Mouse (Mus musculus) liver, adult 2 months (tissue): Measurements from ENCODE around the gene Trpm6. TPM values are rescaled to one million over a fixed set of nuclear protein-coding genes. Genes with fewer than 3 reads are reported as not detected.

ENCODE experiments used
- DNase-seq: peaks from one replicate; pipeline ENCODE4 v3.0.0-alpha.2; 2011; ENCODE audit warnings: low read depth, low spot score; ENCODE audit errors: extremely low read depth
- H3K27ac ChIP-seq: fragments of 200-500 bp; replicated peaks from 2 replicates; pipeline ENCODE4 v1.5.1; 2012; ENCODE audit warnings: low read depth, mild to moderate bottlenecking, control low read depth, inconsistent platforms, low read length; ENCODE audit not compliant: insufficient read depth
- H3K27me3 ChIP-seq: fragments of 200-500 bp; 2 replicates; pipeline ENCODE4 v1.6.1; 2012; ENCODE audit warnings: mild to moderate bottlenecking, moderate library complexity, low read length, inconsistent platforms; ENCODE audit not compliant: control insufficient read depth, insufficient read depth
- H3K36me3 ChIP-seq: fragments of 200-500 bp; 2 replicates; pipeline ENCODE4 v1.6.1; 2012; ENCODE audit warnings: low read length, inconsistent platforms; ENCODE audit not compliant: control insufficient read depth, insufficient read depth
- H3K4me1 ChIP-seq: fragments of 200-500 bp; 2 replicates; pipeline ENCODE4 v1.6.1; 2011; ENCODE audit warnings: low read length; ENCODE audit not compliant: control insufficient read depth, insufficient read depth
- H3K4me3 ChIP-seq: fragments of 200-500 bp; 2 replicates; pipeline ENCODE4 v1.5.1; 2011; ENCODE audit warnings: low read depth, mild to moderate bottlenecking, control low read depth, low read length, moderate library complexity; ENCODE audit not compliant: insufficient read depth
- H3K79me2 ChIP-seq: fragments of 200-500 bp; 2 replicates; pipeline ENCODE4 v1.6.1; 2012; ENCODE audit warnings: inconsistent platforms, mild to moderate bottlenecking, low read length, moderate library complexity; ENCODE audit not compliant: control insufficient read depth, insufficient read depth
- H3K9ac ChIP-seq: fragments of 200-500 bp; 2 replicates; pipeline ENCODE4 v1.6.1; 2012; ENCODE audit warnings: low read depth, mild to moderate bottlenecking, control low read depth, inconsistent platforms, low read length
- CTCF ChIP-seq: fragments of 200-500 bp; IDR thresholded peaks from 2 replicates; pipeline ENCODE4 v1.5.1; 2011; ENCODE audit warnings: low read depth, low read length, control low read depth
- POLR2A ChIP-seq: fragments of 200-500 bp; IDR thresholded peaks from 2 replicates; pipeline ENCODE4 v1.6.1; 2011; ENCODE audit warnings: low read length, control low read depth; ENCODE audit not compliant: insufficient read depth; ENCODE audit errors: extremely low read depth
- WGBS: fragments of 180-500 bp; shearing (Covaris S2); methylation state at CpG from one replicate; pipeline ENCODE4 v1.1.7; 2018; 5-methylcytosine and 5-hydroxymethylcytosine counted together
- polyA plus RNA-seq: library from polyadenylated mRNA; depleted of rRNA; stranded (reverse); fragments of >200 nt; gene quantifications from 2 replicates; pipeline ENCODE4 v1.2.3, GENCODE M21; 2012
- total RNA-seq: library from RNA; depleted of rRNA; stranded (reverse); fragments of >200 nt; gene quantifications from 2 replicates; pipeline ENCODE4 v1.2.3, GENCODE M21; 2014

The Trpm6 gene
- total and polyA plus RNA-seq, 2 experiments, result 0.09 to 0.83 TPM

DNA sequence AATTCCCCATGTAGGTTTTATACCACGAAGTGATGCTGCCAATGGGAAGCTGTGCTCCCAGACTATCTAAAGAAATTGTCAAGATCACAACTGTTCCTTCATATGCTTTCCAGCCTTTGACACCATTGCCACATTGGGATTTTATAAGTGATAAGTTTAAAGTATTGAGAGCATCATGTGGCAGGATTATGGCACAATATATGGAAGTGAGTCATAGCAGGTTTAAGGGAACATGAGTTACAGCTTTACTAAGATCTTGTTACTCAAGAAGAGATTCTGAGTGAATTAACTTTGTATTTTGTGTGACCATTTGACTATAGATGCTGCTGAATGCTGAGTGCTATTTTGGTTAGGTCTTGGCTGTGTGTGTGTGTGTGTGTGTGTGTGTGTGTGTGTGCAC lies 21.8 kb downstream of the Trpm6 start:
- TF ChIP-seq CTCF, result no peak
- TF ChIP-seq POLR2A, result no peak
- H3K4me1 ChIP-seq, result peaks cover 4% of the 10 kb centered on the region; the same call in 1 of the 2 replicates
- H3K79me2 ChIP-seq, result no peaks in the 10 kb centered on the region
- no peaks in the 10 kb centered on the region for H3K27me3 ChIP-seq
- H3K9ac ChIP-seq, result no peak overlapping the region
- H3K4me3 ChIP-seq, result no peak overlapping the region
- H3K36me3 ChIP-seq, result no peaks in the 10 kb centered on the region
- DNase-seq, result no peak
- no peak overlapping the region for H3K27ac ChIP-seq
- WGBS, result 88% methylated on average over 1 of the region's 1 CpGs

DNA sequence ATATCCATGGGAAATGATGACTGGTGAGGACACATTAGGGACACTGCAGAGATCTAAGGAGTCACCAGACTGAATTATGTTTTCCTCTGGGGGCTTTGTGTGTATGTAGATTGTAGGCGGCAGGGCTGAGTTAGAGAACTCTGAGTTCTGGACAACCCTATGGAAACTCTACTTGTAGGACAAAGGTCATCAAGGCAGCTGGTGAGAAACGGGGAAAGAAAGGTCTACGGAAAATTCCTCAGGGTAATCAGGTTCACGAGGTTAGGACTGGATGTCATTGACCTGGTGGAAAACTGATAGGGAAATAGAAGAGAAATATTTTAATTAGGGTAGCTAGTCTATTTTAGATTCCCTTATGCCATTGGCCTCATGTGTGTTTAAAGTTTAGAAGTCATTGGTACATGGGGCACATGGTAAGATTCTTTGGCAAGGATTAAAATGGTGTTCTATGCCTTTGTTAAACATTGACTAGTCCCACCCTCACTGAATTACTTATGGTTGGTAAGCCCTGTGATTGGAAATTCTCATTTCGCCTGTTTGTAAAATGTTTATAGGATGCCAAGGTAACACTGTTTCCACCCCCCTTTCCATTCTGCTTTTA lies 23.2 kb downstream of the Trpm6 start:
- Histone ChIP-seq H3K79me2 (no peaks in the 10 kb centered on the region), H3K4me1 (peaks cover 4% of the 10 kb centered on the region; the same call in 1 of the 2 replicates), H3K36me3 (no peaks in the 10 kb centered on the region), H3K27ac (no peak overlapping the region), H3K27me3 (no peaks in the 10 kb centered on the region), H3K4me3 (no peak overlapping the region), H3K9ac (no peak overlapping the region)
- TF ChIP-seq POLR2A (no peak), CTCF (no peak)
- DNase-seq, result peak; percentile 46
- 27% methylated on average over 5 of the region's 5 CpGs for WGBS

DNA sequence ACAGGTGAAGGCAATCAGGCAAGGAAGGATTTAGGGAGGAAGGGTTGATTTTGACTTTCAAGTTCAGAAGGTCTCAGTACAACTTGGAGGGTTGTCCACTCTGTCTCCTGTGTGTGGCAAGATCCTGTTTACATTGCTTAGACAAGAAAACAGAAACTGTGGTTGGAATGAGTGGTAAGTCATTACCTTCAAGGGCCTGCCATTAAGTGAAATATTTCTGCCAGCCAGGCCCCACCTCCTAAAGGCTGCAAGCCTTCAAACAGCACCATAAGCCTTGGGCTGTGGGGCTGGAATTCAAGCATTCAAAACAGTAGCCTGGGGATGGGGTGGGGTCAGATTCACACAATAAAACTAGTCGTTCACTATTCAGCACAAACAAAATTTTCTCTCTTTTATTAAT lies 24.3 kb downstream of the Trpm6 start:
- no peak overlapping the region for H3K27ac ChIP-seq
- TF ChIP-seq POLR2A, result no peak
- no peak for TF ChIP-seq CTCF
- H3K4me1 ChIP-seq, result peaks cover 6% of the 10 kb centered on the region; the same call in 1 of the 2 replicates
- DNase-seq, result no peak
- H3K79me2 ChIP-seq, result no peaks in the 10 kb centered on the region
- H3K9ac ChIP-seq, result no peak overlapping the region
- WGBS, result 56% methylated on average over 1 of the region's 1 CpGs
- H3K27me3 ChIP-seq, result no peaks in the 10 kb centered on the region
- H3K4me3 ChIP-seq, result no peak overlapping the region
- H3K36me3 ChIP-seq, result no peaks in the 10 kb centered on the region

DNA sequence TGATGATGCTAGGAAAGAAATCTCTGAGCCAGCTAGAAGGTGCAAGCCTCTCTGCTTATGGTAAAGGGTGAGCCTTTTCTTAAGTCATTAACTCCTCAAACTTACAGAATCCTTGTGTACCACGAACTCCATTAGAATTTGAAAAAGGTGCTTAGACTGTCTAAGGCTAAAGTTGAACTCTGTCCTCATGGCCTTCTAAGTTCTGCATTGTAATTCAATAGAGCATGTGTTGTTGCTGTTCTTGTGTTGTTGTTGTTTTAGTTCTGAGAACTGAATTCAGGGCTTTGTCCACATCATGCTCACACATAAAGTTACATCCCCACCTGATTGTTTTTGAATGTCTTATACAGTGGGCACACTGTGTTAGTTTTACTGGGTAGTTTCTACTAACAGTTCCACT lies 49.9 kb downstream of the Trpm6 start:
- H3K36me3 ChIP-seq, result no peaks in the 10 kb centered on the region
- H3K4me3 ChIP-seq, result no peak overlapping the region
- DNase-seq, result no peak
- H3K4me1 ChIP-seq, result no peaks in the 10 kb centered on the region
- TF ChIP-seq POLR2A, result no peak
- no peak for TF ChIP-seq CTCF
- H3K27me3 ChIP-seq, result no peaks in the 10 kb centered on the region
- H3K79me2 ChIP-seq, result no peaks in the 10 kb centered on the region
- H3K9ac ChIP-seq, result no peak overlapping the region
- WGBS, result 69% methylated on average over 1 of the region's 1 CpGs
- H3K27ac ChIP-seq, result no peak overlapping the region

DNA sequence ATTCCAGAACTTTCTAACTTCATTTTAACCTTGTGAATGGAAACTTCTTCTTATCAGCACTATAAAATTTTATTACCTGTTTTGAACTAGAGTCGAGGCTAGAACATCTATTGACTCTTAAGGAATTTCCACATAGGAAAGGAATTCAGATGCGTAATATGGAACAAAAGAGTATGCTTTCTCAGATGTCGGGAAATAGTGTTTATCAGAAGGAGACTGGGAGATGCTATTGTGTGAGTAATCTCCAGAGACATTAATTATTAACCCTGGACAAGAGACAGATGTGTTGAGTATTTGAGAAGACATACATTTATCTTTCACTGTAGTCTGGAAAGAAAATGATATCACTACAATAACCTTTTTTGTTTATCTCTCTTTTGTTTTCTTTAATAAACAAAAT lies 61.5 kb downstream of the Trpm6 start:
- Histone ChIP-seq H3K4me3 (no peak overlapping the region), H3K9ac (no peak overlapping the region), H3K79me2 (no peaks in the 10 kb centered on the region), H3K36me3 (no peaks in the 10 kb centered on the region), H3K27me3 (no peaks in the 10 kb centered on the region), H3K27ac (no peak overlapping the region), H3K4me1 (no peaks in the 10 kb centered on the region)
- 64% methylated on average over 3 of the region's 3 CpGs for WGBS
- TF ChIP-seq POLR2A, result no peak
- TF ChIP-seq CTCF, result no peak
- DNase-seq, result no peak

DNA sequence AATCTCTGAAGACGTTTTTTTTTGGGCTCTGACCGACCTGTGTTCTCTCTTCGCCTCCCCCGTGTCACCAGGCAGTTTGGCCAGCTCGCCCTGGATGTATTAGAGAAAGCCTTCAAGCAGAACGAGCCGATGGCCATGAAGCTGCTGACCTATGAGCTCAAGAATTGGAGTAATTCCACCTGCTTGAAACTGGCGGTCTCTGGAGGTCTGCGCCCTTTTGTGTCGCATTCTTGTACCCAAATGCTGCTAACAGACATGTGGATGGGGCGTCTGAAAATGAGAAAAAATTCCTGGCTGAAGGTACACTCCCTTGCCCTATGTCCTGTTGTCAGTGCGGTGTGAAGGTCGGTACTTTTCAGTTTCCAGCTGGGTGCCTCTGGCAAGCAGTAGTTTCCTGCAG lies 65.4 kb downstream of the Trpm6 start:
- H3K79me2 ChIP-seq, result no peaks in the 10 kb centered on the region
- TF ChIP-seq POLR2A (no peak), CTCF (no peak)
- H3K4me3 ChIP-seq, result no peak overlapping the region
- H3K4me1 ChIP-seq, result no peaks in the 10 kb centered on the region
- no peak for DNase-seq
- no peak overlapping the region for H3K27ac ChIP-seq
- H3K27me3 ChIP-seq, result no peaks in the 10 kb centered on the region
- 76% methylated on average over 13 of the region's 13 CpGs for WGBS
- no peaks in the 10 kb centered on the region for H3K36me3 ChIP-seq
- no peak overlapping the region for H3K9ac ChIP-seq
